Mouse (Mus musculus): ENCODE results near the gene Anapc15. TPM values are rescaled to one million over a fixed set of nuclear protein-coding genes. Genes with fewer than 3 reads are reported as not detected.

Gene Anapc15
- polyA plus RNA-seq, 1 experiment from 2014 or later = 97.6 TPM

- Histone ChIP-seq H3K4me1 (ENCODE audit: control insufficient read depth, insufficient read depth, low read length) (peaks cover 11% of the 10 kb centered on the region), H3K27ac (replicated peaks; ENCODE audit: low read depth, low read length) (no peak overlapping the region), H3K36me3 (ENCODE audit: control insufficient read depth, insufficient read depth, low read length) (peaks cover 35% of the 10 kb centered on the region), H3K9me3 (ENCODE audit: control insufficient read depth, low read length) (no peaks in the 10 kb centered on the region), H3K4me2 (ENCODE audit: low read depth, severe bottlenecking) (no peak overlapping the region), H3K4me3 (ENCODE audit: low read depth, low read length) (no peak overlapping the region), H3K9ac (ENCODE audit: low read length) (no peak overlapping the region), H3K27me3 (ENCODE audit: control insufficient read depth, insufficient read depth, low read length) (no peaks in the 10 kb centered on the region)
- ATAC-seq (ENCODE audit: insufficient number of reproducible peaks, low FRiP score, low TSS enrichment, low read depth) = no peak
- WGBS = 94% methylated on average over 8 of the region's 8 CpGs
- no peak for DNase-seq (ENCODE audit: low spot score)
Observed at GRCm38 (mm10) chr7:101831437-101831836, 32.1 kb upstream of the Anapc15 start.

GRCm38 (mm10) chr7:101832372-101832771 is 31.1 kb upstream of the Anapc15 start:
- WGBS = 96% methylated on average over 4 of the region's 4 CpGs
- no peak overlapping the region for H3K9ac ChIP-seq (ENCODE audit: low read length)
- DNase-seq (ENCODE audit: low spot score) = no peak
- no peaks in the 10 kb centered on the region for H3K27me3 ChIP-seq (ENCODE audit: control insufficient read depth, insufficient read depth, low read length)
- peaks cover 11% of the 10 kb centered on the region for H3K4me1 ChIP-seq (ENCODE audit: control insufficient read depth, insufficient read depth, low read length)
- no peak for ATAC-seq (ENCODE audit: insufficient number of reproducible peaks, low FRiP score, low TSS enrichment, low read depth)
- no peak overlapping the region for H3K27ac ChIP-seq (replicated peaks; ENCODE audit: low read depth, low read length)
- peaks cover 32% of the 10 kb centered on the region for H3K36me3 ChIP-seq (ENCODE audit: control insufficient read depth, insufficient read depth, low read length)
- H3K9me3 ChIP-seq (ENCODE audit: control insufficient read depth, low read length) = no peaks in the 10 kb centered on the region
- H3K4me3 ChIP-seq (ENCODE audit: low read depth, low read length) = no peak overlapping the region
- no peak overlapping the region for H3K4me2 ChIP-seq (ENCODE audit: low read depth, severe bottlenecking)

GRCm38 (mm10) chr7:101833352-101833751 is 30.2 kb upstream of the Anapc15 start:
- H3K27me3 ChIP-seq (ENCODE audit: control insufficient read depth, insufficient read depth, low read length) = no peaks in the 10 kb centered on the region
- no peak overlapping the region for H3K27ac ChIP-seq (replicated peaks; ENCODE audit: low read depth, low read length)
- H3K4me3 ChIP-seq (ENCODE audit: low read depth, low read length) = no peak overlapping the region
- WGBS = 83% methylated on average over 5 of the region's 5 CpGs
- DNase-seq (ENCODE audit: low spot score) (no peak), ATAC-seq (ENCODE audit: insufficient number of reproducible peaks, low FRiP score, low TSS enrichment, low read depth) (no peak)
- no peaks in the 10 kb centered on the region for H3K9me3 ChIP-seq (ENCODE audit: control insufficient read depth, low read length)
- H3K36me3 ChIP-seq (ENCODE audit: control insufficient read depth, insufficient read depth, low read length) = peaks cover 27% of the 10 kb centered on the region
- H3K4me2 ChIP-seq (ENCODE audit: low read depth, severe bottlenecking) = no peak overlapping the region
- H3K9ac ChIP-seq (ENCODE audit: low read length) = no peak overlapping the region
- H3K4me1 ChIP-seq (ENCODE audit: control insufficient read depth, insufficient read depth, low read length) = peaks cover 11% of the 10 kb centered on the region

- peaks cover 23% of the 10 kb centered on the region for H3K36me3 ChIP-seq (ENCODE audit: control insufficient read depth, insufficient read depth, low read length)
- no peak overlapping the region for H3K9ac ChIP-seq (ENCODE audit: low read length)
- ATAC-seq (ENCODE audit: insufficient number of reproducible peaks, low FRiP score, low TSS enrichment, low read depth) = no peak
- H3K9me3 ChIP-seq (ENCODE audit: control insufficient read depth, low read length) = no peaks in the 10 kb centered on the region
- no peaks in the 10 kb centered on the region for H3K27me3 ChIP-seq (ENCODE audit: control insufficient read depth, insufficient read depth, low read length)
- H3K4me3 ChIP-seq (ENCODE audit: low read depth, low read length) = no peak overlapping the region
- DNase-seq (ENCODE audit: low spot score) = no peak
- H3K27ac ChIP-seq (replicated peaks; ENCODE audit: low read depth, low read length) = no peak overlapping the region
- 81% methylated on average over 3 of the region's 3 CpGs for WGBS
- no peak overlapping the region for H3K4me2 ChIP-seq (ENCODE audit: low read depth, severe bottlenecking)
- peaks cover 11% of the 10 kb centered on the region for H3K4me1 ChIP-seq (ENCODE audit: control insufficient read depth, insufficient read depth, low read length)
Observed at GRCm38 (mm10) chr7:101833916-101834584, 29.5 kb upstream of the Anapc15 start.

GRCm38 (mm10) chr7:101834903-101835302 is 28.6 kb upstream of the Anapc15 start:
- no peaks in the 10 kb centered on the region for H3K9me3 ChIP-seq (ENCODE audit: control insufficient read depth, low read length)
- peaks cover 11% of the 10 kb centered on the region for H3K4me1 ChIP-seq (ENCODE audit: control insufficient read depth, insufficient read depth, low read length)
- H3K27me3 ChIP-seq (ENCODE audit: control insufficient read depth, insufficient read depth, low read length) = no peaks in the 10 kb centered on the region
- no peak for DNase-seq (ENCODE audit: low spot score)
- 0 out of 2 replicates have a peak overlapping the region, but pooled peaks have one; percentile 4 for H3K9ac ChIP-seq (ENCODE audit: low read length)
- no peak overlapping the region for H3K27ac ChIP-seq (replicated peaks; ENCODE audit: low read depth, low read length)
- ATAC-seq (ENCODE audit: insufficient number of reproducible peaks, low FRiP score, low TSS enrichment, low read depth) = no peak
- H3K4me3 ChIP-seq (ENCODE audit: low read depth, low read length) = peak overlapping the region; percentile 14; the same call in 1 of the 2 replicates
- 76% methylated on average over 3 of the region's 3 CpGs for WGBS
- peak overlapping the region; percentile 49; the same call in 1 of the 2 replicates for H3K4me2 ChIP-seq (ENCODE audit: low read depth, severe bottlenecking)
- H3K36me3 ChIP-seq (ENCODE audit: control insufficient read depth, insufficient read depth, low read length) = peaks cover 19% of the 10 kb centered on the region

- peaks cover 11% of the 10 kb centered on the region for H3K4me1 ChIP-seq (ENCODE audit: control insufficient read depth, insufficient read depth, low read length)
- H3K27ac ChIP-seq (replicated peaks; ENCODE audit: low read depth, low read length) = peak overlapping the region; percentile 93; the same call in 1 of the 2 replicates
- ATAC-seq (ENCODE audit: insufficient number of reproducible peaks, low FRiP score, low TSS enrichment, low read depth) = no peak
- 56% methylated on average over 5 of the region's 5 CpGs for WGBS
- peaks cover 12% of the 10 kb centered on the region for H3K36me3 ChIP-seq (ENCODE audit: control insufficient read depth, insufficient read depth, low read length)
- no peak for DNase-seq (ENCODE audit: low spot score)
- peak overlapping the region; percentile 91 for H3K4me3 ChIP-seq (ENCODE audit: low read depth, low read length)
- peak overlapping the region; percentile 49 for H3K4me2 ChIP-seq (ENCODE audit: low read depth, severe bottlenecking)
- H3K9ac ChIP-seq (ENCODE audit: low read length) = peak overlapping the region; percentile 97
- H3K27me3 ChIP-seq (ENCODE audit: control insufficient read depth, insufficient read depth, low read length) = no peaks in the 10 kb centered on the region
- H3K9me3 ChIP-seq (ENCODE audit: control insufficient read depth, low read length) = no peaks in the 10 kb centered on the region
Observed at GRCm38 (mm10) chr7:101835457-101836109, 27.9 kb upstream of the Anapc15 start.

GRCm38 (mm10) chr7:101836271-101837153 is 27.0 kb upstream of the Anapc15 start:
- Histone ChIP-seq H3K4me1 (ENCODE audit: control insufficient read depth, insufficient read depth, low read length) (peaks cover 11% of the 10 kb centered on the region), H3K27ac (replicated peaks; ENCODE audit: low read depth, low read length) (peak overlapping the region; percentile 93)
- under 1% methylated on average over 63 of the region's 63 CpGs for WGBS

GRCm38 (mm10) chr7:101837154-101837605 is 26.3 kb upstream of the Anapc15 start:
- peak overlapping the region; percentile 97 for H3K9ac ChIP-seq (ENCODE audit: low read length)
- peak overlapping the region; percentile 49 for H3K4me2 ChIP-seq (ENCODE audit: low read depth, severe bottlenecking)
- ATAC-seq (ENCODE audit: insufficient number of reproducible peaks, low FRiP score, low TSS enrichment, low read depth) (0 out of 2 replicates have a peak, but pooled peaks have one; percentile 0), DNase-seq (ENCODE audit: low spot score) (no peak)
- peak overlapping the region; percentile 93 for H3K27ac ChIP-seq (replicated peaks; ENCODE audit: low read depth, low read length)
- H3K9me3 ChIP-seq (ENCODE audit: control insufficient read depth, low read length) = no peaks in the 10 kb centered on the region
- H3K27me3 ChIP-seq (ENCODE audit: control insufficient read depth, insufficient read depth, low read length) = no peaks in the 10 kb centered on the region
- peaks cover 11% of the 10 kb centered on the region for H3K4me1 ChIP-seq (ENCODE audit: control insufficient read depth, insufficient read depth, low read length)
- H3K36me3 ChIP-seq (ENCODE audit: control insufficient read depth, insufficient read depth, low read length) = peaks cover 2% of the 10 kb centered on the region
- H3K4me3 ChIP-seq (ENCODE audit: low read depth, low read length) = peak overlapping the region; percentile 91
- under 1% methylated on average over 20 of the region's 20 CpGs for WGBS

More at GRCm38 (mm10) chr7:101836271-101837153, 27.0 kb upstream of the Anapc15 start:
- no peaks in the 10 kb centered on the region for H3K27me3 ChIP-seq (ENCODE audit: control insufficient read depth, insufficient read depth, low read length)
- H3K9me3 ChIP-seq (ENCODE audit: control insufficient read depth, low read length) = no peaks in the 10 kb centered on the region
- ATAC-seq (ENCODE audit: insufficient number of reproducible peaks, low FRiP score, low TSS enrichment, low read depth) (peak; percentile 63; the same call in 1 of the 2 replicates), DNase-seq (ENCODE audit: low spot score) (peak; percentile 84)
- H3K4me3 ChIP-seq (ENCODE audit: low read depth, low read length) = peak overlapping the region; percentile 91
- H3K4me2 ChIP-seq (ENCODE audit: low read depth, severe bottlenecking) = peak overlapping the region; percentile 49
- H3K36me3 ChIP-seq (ENCODE audit: control insufficient read depth, insufficient read depth, low read length) = peaks cover 8% of the 10 kb centered on the region
- H3K9ac ChIP-seq (ENCODE audit: low read length) = peak overlapping the region; percentile 97

Measured in limb, embryonic 11.5 days (tissue).